Mouse (Mus musculus) kidney, adult 11 months (tissue): Measurements from ENCODE around the gene Rab39.
A peak's percentile ranks its signal among the peaks of the same experiment; 100 is the strongest.

Experiments
- DNase-seq: peaks from one replicate; pipeline ENCODE4 v3.0.0; 2022

The Rab39 gene

GRCm38 (mm10) chr9:53705992-53706696 is at the start of gene Rab39:
Rab39 (minus strand) TSS chr9:53706232.
- DNase-seq = peak; percentile 43

GRCm38 (mm10) chr9:53754801-53755200 is 48.8 kb upstream of the Rab39 start:
- no peak for DNase-seq

DNA sequence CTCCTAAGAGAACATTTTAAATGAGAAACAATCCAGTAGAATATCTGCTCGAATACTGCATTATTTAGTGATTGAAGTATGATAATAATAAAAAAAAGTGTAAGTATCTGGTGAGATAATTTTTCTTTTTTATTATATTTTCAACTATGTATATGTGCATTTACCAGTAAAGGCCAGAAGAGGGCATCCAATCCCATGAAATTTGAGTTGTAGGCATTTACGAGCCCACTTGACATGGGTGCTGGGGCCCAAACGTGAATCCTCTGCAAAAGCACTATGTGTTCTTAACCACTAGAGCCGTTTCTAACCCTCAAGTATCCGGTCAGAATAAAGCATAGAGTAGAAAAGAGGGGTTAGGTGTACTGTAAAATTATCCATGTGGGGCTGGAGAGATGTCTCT is 44.9 kb upstream of the Rab39 start:
- no peak for DNase-seq

DNA sequence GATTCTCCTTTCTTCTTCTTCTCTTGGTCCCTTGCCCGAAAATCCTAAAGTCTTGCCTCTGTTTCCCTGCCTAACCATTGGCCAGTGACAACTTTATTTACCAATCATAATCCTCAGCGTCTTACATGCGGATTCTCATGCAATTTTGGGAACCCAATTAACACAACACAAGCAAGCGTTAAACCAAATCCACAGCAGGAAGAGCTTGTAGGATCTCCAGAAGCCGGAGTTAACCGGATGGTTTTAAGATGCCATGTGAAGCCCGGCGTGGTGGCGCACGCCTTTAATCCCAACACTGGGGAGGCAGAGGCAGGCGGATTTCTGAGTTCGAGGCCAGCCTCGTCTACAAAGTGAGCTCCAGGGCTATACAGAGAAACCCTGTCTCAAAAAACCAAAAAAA is 44.4 kb upstream of the Rab39 start:
- no peak for DNase-seq

DNA sequence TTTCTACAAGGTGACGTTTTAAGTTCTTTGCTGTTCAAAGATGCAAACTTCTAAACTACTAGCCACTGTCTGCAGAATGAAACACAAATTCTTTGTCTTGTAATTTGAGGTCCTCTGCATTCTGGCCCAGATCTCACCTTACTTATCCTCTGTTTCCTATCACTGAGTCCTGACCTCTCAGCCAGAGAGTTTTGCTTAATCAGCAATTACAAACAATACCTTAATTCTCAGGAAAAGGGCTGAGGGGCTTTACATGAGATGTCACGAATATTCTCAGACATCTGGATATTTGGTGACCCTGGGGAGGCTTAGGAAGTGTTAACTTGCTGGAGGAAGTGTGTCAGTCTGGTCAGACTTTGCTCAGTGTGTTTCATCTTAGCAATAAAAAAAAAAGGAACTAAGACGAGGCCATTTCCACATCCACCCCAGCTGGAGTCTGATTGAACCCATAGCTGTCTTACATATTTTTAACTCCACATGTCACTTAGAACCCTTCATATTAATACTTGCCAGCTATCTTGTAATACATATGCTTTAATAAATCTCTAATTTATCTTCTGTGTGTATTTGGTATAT is 34.9 kb upstream of the Rab39 start:
- DNase-seq = no peak

DNA sequence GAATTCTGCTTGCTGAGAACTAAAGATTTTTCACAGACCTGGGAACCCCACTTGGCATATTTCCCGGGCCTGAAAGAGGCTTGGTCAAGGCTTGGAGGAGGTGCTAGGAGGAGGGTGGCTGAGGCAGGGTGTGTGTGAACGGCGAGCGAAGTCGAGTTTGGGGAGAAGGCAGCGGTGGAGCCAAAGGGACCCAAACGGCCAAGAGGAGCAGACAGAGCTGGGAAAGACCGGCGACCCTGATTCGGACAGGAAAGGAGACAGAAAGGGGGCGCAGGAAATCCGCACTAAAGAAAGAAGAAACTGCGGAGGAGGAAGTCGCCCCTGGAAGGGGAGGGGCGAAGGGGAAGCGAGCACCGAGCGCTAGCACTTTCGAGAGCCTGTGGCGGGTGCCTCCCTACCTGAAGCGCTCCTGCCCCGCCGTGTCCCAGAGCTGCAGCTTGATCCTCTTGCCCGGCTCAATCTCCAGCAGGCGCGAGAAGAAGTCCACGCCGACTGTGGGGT is 491 bp downstream of the Rab39 start:
- no peak for DNase-seq

DNA sequence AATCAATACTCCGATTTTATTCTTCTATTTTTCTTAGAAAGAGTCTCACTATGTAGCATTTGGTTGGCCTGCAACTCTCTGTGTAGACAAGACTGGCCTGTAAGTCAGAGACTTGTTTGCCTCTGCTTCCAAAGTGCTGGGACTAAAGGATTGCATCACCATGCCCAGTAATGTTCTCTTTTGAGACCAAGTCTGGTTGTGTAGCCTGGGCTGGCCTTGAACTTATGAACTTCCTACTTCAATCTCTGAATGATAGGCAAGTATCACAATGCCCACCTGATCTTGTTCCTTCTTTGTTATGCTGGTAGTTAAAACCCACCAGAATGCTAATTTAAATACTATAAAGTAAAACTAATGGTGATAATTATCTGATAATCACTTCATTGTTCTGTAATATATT is 3.0 kb downstream of the Rab39 start:
- no peak for DNase-seq

- no peak for DNase-seq
Observed at GRCm38 (mm10) chr9:53700496-53700895, 5.5 kb downstream of the Rab39 start.

- no peak for DNase-seq
Observed at GRCm38 (mm10) chr9:53695846-53696245, 10.2 kb downstream of the Rab39 start.

DNA sequence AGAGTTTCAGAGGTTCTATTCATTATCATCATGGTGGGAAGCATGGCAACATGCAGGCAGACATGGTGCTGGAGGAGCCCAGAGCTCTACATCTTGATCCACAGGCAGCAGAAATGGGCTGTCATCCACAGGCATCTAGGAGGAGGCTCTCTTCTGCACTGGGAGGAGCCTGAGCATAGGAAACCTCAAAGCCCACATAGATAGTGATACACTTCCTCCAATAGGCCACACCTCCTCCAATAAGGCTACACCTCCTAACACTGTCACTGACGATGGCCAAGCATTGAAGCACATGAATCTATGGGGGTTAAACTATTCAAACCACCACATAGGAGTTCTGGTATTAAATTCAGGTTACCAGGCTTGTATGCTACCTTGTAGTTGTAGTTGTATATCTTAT is 12.3 kb downstream of the Rab39 start:
- DNase-seq = no peak

DNA sequence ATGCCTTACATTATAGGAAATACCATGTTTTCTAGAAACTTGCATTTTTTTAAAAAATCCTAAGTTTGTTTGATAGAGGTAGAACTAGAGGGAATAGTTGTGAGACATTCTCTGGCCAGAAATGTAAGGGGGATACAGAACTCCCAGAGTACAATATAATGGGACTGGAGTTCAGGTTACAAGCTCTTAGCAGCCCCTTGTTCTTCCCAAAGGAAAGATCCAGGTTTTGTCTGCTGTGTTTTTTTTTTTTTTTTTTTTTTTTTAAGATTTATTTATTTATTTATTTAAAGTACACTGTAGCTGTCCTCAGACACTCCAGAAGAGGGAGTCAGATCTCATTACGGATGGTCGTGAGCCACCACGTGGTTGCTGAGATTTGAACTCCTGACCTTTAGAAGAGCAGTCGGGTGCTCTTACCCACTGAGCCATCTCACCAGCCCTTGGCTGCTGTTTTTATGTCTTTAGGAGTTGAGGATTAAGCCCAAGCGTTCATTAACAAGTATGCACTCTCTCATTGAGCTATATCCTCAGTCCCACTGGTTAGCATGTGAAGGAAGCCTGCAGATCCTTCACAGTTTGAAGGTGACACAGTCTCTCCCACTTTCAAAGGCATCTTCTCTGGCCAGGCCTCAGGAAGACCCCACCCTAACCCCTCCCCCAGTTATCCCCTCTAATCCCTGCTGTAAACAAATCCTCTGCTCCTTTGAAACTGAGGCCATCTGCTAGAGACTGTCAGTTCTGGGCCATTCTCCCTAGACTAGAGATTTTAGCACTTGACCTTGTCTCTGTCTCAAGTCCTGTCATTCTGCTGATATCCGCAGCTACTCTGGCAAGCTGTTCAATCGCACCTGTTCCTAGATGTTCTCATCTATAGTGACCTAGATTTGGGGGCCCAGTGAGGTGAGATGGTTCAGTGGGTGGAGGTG is 14.0 kb downstream of the Rab39 start:
- no peak for DNase-seq

- DNase-seq = no peak
Observed at GRCm38 (mm10) chr9:53680851-53681250, 25.2 kb downstream of the Rab39 start.

DNA sequence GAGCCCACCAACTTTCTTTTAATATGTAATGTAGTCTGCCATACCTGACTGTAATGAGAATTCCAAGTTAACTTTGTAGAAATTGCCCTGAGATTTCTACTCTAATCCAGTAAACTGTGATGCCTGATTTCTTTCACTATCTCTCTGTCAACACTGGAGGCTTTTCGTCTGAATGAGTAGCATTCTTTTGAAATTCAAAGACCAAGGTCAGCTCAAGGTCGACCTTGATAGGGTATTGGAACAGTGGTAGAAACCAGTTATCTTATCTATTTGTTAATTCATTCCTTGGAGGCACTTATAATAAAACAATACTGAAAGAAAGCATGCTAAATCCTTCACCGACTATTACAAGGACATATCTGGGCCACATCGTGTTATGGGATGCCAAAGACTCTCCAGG is 29.1 kb downstream of the Rab39 start:
- DNase-seq = no peak

DNA sequence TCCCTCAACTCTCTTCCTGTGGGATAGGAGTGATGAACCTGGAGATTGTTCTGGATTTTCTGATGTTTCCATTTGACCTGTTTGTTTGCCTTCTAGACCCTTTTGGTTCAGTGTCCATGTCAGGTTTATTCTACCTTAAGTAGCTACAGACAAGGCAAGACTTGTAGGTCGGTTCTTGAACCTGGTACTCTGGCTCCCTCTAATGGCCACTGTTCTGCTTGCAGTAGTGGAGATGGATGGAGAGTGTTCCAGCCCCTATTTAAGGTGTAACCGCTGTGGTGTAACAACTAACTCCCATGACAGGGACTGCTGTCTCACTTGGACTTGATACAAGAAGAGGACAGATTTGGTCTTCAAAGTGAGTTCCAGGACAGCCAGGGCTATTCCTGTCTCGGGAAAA is 32.5 kb downstream of the Rab39 start:
- peak; percentile 66 for DNase-seq

GRCm38 (mm10) chr9:53669680-53670219 is 36.3 kb downstream of the Rab39 start, which contains the start of gene Cul5:
Cul5 (minus strand) TSS chr9:53670014.
- peak; percentile 40 for DNase-seq

DNA sequence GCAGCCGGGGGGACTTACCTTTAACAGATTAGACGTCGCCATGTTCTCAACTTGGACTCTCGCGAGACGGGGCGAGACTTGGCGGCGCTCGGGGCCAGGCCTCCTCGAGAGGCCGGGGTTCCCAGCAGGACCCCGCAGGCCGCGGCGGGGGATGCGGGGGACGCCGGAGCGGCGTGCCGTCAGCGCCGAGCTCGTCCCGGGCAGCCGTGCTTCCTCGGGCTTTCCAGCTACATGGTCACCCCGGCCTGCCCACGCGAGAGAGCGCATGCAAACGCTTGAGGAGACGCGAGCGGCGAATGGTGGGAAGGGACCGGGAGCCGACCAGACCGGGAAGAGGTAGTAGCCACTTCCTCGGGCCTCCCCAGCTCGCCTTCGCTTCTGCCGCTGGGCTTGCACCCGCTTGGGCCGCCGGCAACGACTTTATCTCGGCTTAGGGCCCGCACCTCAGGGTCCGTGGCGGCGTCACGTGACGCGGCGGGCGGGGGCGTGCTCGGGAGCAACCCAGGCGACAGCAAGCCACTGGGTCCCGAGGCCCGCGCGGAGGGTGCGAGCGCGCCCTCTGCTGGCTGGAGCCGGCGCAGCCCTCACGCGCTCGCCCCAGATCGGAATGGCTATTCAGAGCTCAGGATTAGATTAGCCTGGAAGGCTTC is 38.9 kb downstream of the Rab39 start:
- DNase-seq = peak; percentile 93

DNA sequence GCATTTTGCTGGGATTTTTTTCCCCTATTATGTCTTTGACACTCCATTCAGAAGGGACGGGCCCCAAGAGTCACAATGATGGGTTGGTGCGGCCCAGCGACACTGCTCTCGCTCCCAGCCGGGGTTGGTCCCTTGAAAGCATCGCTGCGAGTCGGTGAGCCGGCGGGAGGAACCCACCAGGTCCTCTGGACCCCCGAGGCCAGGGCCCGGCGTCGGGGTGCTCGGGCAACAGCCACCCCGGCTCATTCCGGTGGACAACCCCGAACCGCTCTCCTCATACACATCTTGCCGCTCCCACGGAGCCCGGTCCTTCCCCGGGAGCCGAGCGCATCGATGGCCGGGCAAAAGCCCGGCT is 39.4 kb downstream of the Rab39 start:
- no peak for DNase-seq

GRCm38 (mm10) chr9:53665428-53665827 is 40.6 kb downstream of the Rab39 start:
- DNase-seq = no peak

- no peak for DNase-seq
Observed at GRCm38 (mm10) chr9:53664819-53665218, 41.2 kb downstream of the Rab39 start.

GRCm38 (mm10) chr9:53634796-53635195 is 71.2 kb downstream of the Rab39 start:
- no peak for DNase-seq
